Mouse (Mus musculus) liver, embryonic 13.5 days (tissue): ENCODE data around the gene Mxra8. TPM values are rescaled to one million over a fixed set of nuclear protein-coding genes. Genes with fewer than 3 reads are reported as not detected.
A peak's percentile ranks its signal among the peaks of the same experiment; 100 is the strongest.

ENCODE experiments used
- ATAC-seq: fragments of 200-750 bp; cut with Nextera tagmentation; 2 replicates; pipeline ENCODE4 v1.8.0; 2017; ENCODE audit warnings: low read depth, mild to moderate bottlenecking, moderate number of reproducible peaks, moderate library complexity
- DNase-seq: peaks from one replicate; pipeline ENCODE4 v3.0.0; 2022
- H3K27ac ChIP-seq: fragments of 300-500 bp; sonication (generic); 2 replicates; pipeline ENCODE4 v1.5.1; 2015; ENCODE audit warnings: moderate library complexity, mild to moderate bottlenecking, inconsistent platforms
- H3K27me3 ChIP-seq: fragments of 300-500 bp; sonication (generic); 2 replicates; pipeline ENCODE4 v1.6.1; 2015; ENCODE audit warnings: mild to moderate bottlenecking, inconsistent platforms
- H3K36me3 ChIP-seq: fragments of 300-500 bp; sonication (generic); 2 replicates; pipeline ENCODE4 v1.6.1; 2015; ENCODE audit warnings: mild to moderate bottlenecking, inconsistent platforms
- H3K4me1 ChIP-seq: fragments of 300-500 bp; sonication (generic); replicated peaks from 2 replicates; pipeline ENCODE4 v1.6.1; 2015; ENCODE audit warnings: inconsistent platforms
- H3K4me2 ChIP-seq: fragments of 300-500 bp; sonication (generic); 2 replicates; pipeline ENCODE4 v1.6.1; 2015; ENCODE audit warnings: inconsistent platforms, mild to moderate bottlenecking, moderate library complexity
- H3K4me3 ChIP-seq: fragments of 300-500 bp; sonication (generic); replicated peaks from 2 replicates; pipeline ENCODE4 v1.5.1; 2015; ENCODE audit warnings: mild to moderate bottlenecking, inconsistent platforms
- H3K9ac ChIP-seq: fragments of 300-500 bp; sonication (generic); 2 replicates; pipeline ENCODE4 v1.6.1; 2015; ENCODE audit warnings: mild to moderate bottlenecking, inconsistent platforms
- H3K9me3 ChIP-seq: fragments of 300-500 bp; sonication (generic); replicated peaks from 2 replicates; pipeline ENCODE4 v1.6.1; 2016; ENCODE audit warnings: inconsistent platforms
- WGBS: fragments of 180-500 bp; shearing (Covaris S2); methylation state at CpG from one replicate; pipeline ENCODE4 v1.1.7; 2015; ENCODE audit not compliant: insufficient replicate concordance; 5-methylcytosine and 5-hydroxymethylcytosine counted together
- polyA plus RNA-seq: library from polyadenylated mRNA; unstranded; fragments of >200 nt; fragmentation: Nextera tagmentation; extraction: Ambion mirVana; gene quantifications from 2 replicates; pipeline ENCODE4 v1.2.1, GENCODE M21; 2015

Mxra8 gene
- polyA plus RNA-seq, 1 experiment from 2014 or later, result 5.6 TPM

DNA sequence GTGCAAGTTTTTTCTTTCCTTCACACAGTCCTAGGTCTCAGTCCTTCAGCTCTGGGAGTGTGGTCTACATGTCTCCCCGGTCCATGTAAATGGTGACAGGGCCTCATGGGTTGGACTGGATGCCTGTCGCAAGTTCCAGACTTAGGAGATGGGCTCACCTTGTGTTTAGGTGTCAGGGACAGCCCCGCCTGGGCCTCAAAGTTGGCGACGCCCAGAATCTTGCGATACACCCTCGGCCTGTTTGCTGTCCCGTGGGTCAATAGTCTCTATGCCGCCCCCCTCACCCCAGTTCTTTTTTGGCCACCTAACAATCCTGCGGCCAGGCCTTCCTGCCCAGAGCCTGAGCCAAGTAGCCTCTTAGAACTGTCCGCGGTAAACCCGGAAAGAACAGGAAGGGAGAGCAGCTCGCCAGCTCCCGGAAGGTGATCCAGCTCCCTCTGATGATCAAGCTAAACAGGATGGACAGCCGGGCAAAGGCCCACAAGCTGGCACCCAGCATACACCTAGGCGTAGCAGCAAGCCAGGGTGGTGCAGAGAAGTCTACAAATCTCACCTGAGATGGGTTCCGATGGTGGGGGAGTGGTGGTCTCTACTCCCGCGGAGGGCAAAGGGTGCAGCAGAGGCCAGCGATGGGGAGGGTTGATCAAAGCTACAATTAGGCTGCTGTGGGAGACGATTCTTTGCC lies 29.3 kb downstream of the Mxra8 start:
- H3K36me3 ChIP-seq, result peaks cover 49% of the 10 kb centered on the region
- H3K9ac ChIP-seq, result peak overlapping the region; percentile 83
- peak overlapping the region; percentile 97 for H3K4me2 ChIP-seq
- no peaks in the 10 kb centered on the region for H3K9me3 ChIP-seq
- peak; percentile 32 for ATAC-seq
- 6% methylated on average over 22 of the region's 22 CpGs for WGBS
- no peaks in the 10 kb centered on the region for H3K27me3 ChIP-seq
- H3K4me3 ChIP-seq, result peak overlapping the region; percentile 84
- peaks cover 44% of the 10 kb centered on the region for H3K4me1 ChIP-seq
- no peak for DNase-seq
- peak overlapping the region; percentile 47 for H3K27ac ChIP-seq

- peak; percentile 96 for DNase-seq
- Histone ChIP-seq H3K27ac (peak within 1 kb of the TSS; percentile 47), H3K4me3 (peak within 1 kb of the TSS; percentile 84), H3K9me3 (no peaks in the 10 kb centered on the region), H3K4me1 (peaks cover 44% of the 10 kb centered on the region), H3K36me3 (peaks cover 56% of the 10 kb centered on the region), H3K4me2 (peak within 1 kb of the TSS; percentile 97), H3K9ac (peak within 1 kb of the TSS; percentile 89), H3K27me3 (no peaks in the 10 kb centered on the region)
- ATAC-seq, result peak; percentile 96
- WGBS, result under 1% methylated on average over 63 of the region's 63 CpGs
Measured at GRCm38 (mm10) chr4:155869317-155870033, 30.0 kb downstream of the Mxra8 start, which contains the start of the genes Cptp and Ints11. Gene Cptp, minus strand, starts transcription at chr4:155869440. Gene Ints11, plus strand, starts transcription at chr4:155869546.

- Histone ChIP-seq H3K4me3 (peak overlapping the region; percentile 14; the same call in 1 of the 2 replicates), H3K4me1 (peaks cover 44% of the 10 kb centered on the region), H3K36me3 (peaks cover 59% of the 10 kb centered on the region), H3K4me2 (0 out of 2 replicates have a peak overlapping the region, but pooled peaks have one; percentile 97), H3K27me3 (no peaks in the 10 kb centered on the region), H3K9ac (no peak overlapping the region), H3K27ac (no peak overlapping the region), H3K9me3 (no peaks in the 10 kb centered on the region)
- no peak for ATAC-seq
- no peak for DNase-seq
- WGBS, result 74% methylated on average over 7 of the region's 7 CpGs
Measured at GRCm38 (mm10) chr4:155871404-155871803, 31.9 kb downstream of the Mxra8 start.

GRCm38 (mm10) chr4:155883587-155883986 lies 44.1 kb downstream of the Mxra8 start:
- peaks cover 54% of the 10 kb centered on the region for H3K36me3 ChIP-seq
- no peaks in the 10 kb centered on the region for H3K27me3 ChIP-seq
- no peak for DNase-seq
- ATAC-seq, result no peak
- H3K9ac ChIP-seq, result no peak overlapping the region
- 67% methylated on average over 3 of the region's 3 CpGs for WGBS
- no peaks in the 10 kb centered on the region for H3K9me3 ChIP-seq
- no peak overlapping the region for H3K4me3 ChIP-seq
- no peaks in the 10 kb centered on the region for H3K4me1 ChIP-seq
- H3K4me2 ChIP-seq, result no peak overlapping the region
- no peak overlapping the region for H3K27ac ChIP-seq

DNA sequence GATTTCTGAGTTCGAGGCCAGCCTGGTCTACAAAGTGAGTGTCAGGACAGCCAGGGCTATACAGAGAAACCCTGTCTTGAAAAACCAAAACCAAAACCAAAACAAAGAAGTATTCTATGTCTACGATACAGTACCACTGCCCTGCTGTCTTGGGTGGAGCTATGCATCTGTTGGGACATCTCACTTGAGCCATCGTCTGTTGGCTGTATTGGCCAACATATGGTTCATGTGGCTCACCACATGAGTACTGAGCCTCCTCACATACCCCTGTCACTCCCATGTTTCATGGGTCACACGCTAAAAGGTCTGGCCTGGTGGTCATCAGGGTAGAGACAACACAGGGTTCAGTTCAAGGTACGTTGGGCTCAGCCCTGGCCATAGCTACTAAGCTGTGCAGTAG lies 46.9 kb downstream of the Mxra8 start:
- DNase-seq (no peak), ATAC-seq (no peak)
- no peaks in the 10 kb centered on the region for H3K27me3 ChIP-seq
- peaks cover 21% of the 10 kb centered on the region for H3K4me1 ChIP-seq
- H3K4me2 ChIP-seq, result no peak overlapping the region
- H3K9ac ChIP-seq, result no peak overlapping the region
- peaks cover 66% of the 10 kb centered on the region for H3K36me3 ChIP-seq
- no peaks in the 10 kb centered on the region for H3K9me3 ChIP-seq
- no peak overlapping the region for H3K4me3 ChIP-seq
- H3K27ac ChIP-seq, result no peak overlapping the region
- 69% methylated on average over 5 of the region's 5 CpGs for WGBS

GRCm38 (mm10) chr4:155887674-155888073 lies 48.2 kb downstream of the Mxra8 start:
- no peak overlapping the region for H3K27ac ChIP-seq
- H3K4me2 ChIP-seq, result no peak overlapping the region
- DNase-seq (no peak), ATAC-seq (no peak)
- H3K27me3 ChIP-seq, result no peaks in the 10 kb centered on the region
- WGBS, result 88% methylated on average over 10 of the region's 10 CpGs
- H3K4me1 ChIP-seq, result peaks cover 24% of the 10 kb centered on the region
- no peak overlapping the region for H3K9ac ChIP-seq
- H3K4me3 ChIP-seq, result no peak overlapping the region
- peaks cover 65% of the 10 kb centered on the region for H3K36me3 ChIP-seq
- H3K9me3 ChIP-seq, result no peaks in the 10 kb centered on the region

GRCm38 (mm10) chr4:155888181-155888580 lies 48.7 kb downstream of the Mxra8 start:
- Histone ChIP-seq H3K9ac (no peak overlapping the region), H3K4me3 (no peak overlapping the region), H3K4me1 (peaks cover 30% of the 10 kb centered on the region), H3K4me2 (no peak overlapping the region), H3K9me3 (no peaks in the 10 kb centered on the region), H3K27me3 (no peaks in the 10 kb centered on the region), H3K36me3 (peaks cover 61% of the 10 kb centered on the region), H3K27ac (no peak overlapping the region)
- 87% methylated on average over 9 of the region's 9 CpGs for WGBS
- DNase-seq, result no peak
- no peak for ATAC-seq

DNA sequence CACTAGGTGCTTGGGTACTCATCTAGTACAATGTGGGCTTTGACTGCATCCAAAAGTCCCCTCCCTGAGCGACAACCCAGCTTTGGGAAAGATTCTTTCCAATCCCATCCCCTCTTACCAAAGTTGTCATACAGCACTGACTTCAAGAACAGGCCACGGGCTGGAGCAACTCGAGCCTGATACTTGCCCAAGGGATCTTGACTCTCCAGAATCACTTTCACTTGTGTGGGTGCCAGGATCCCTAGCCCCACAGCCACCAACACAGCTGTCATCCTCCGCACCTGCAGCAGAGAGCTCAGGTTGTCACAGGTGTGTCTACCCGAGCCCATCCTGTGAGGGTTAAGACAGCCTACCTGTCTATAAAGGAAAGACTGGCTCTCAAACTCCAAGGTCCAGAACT lies 49.8 kb downstream of the Mxra8 start:
- WGBS, result 76% methylated on average over 5 of the region's 5 CpGs

DNA sequence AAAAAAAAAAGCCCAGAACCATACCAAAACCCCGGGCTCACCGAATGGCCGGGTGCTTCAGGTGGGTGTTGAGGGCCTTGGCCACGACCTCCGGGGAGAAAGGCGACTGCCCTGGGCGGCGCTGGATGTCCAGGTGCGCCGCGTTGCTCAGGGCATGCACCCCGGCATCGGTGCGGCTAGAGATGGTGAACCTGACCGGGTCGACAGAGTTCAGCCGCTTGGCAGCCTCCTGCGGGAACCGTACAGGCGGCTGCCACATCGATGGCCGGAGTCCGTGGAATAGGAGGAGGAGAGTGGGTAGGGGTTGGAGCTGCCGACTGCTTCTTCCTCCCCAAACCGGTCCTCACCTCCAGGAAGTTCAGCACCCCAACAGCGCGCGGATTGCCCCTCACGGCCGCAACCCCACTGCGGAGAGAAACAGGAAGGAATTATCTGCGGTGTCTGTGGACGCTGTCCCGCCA lies 51.6 kb downstream of the Mxra8 start:
- peak overlapping the region; percentile 95 for H3K4me3 ChIP-seq
- H3K27ac ChIP-seq, result peak overlapping the region; percentile 50; the same call in 1 of the 2 replicates
- DNase-seq (no peak), ATAC-seq (no peak)
- no peaks in the 10 kb centered on the region for H3K27me3 ChIP-seq
- peak overlapping the region; percentile 95 for H3K9ac ChIP-seq
- H3K36me3 ChIP-seq, result peaks cover 48% of the 10 kb centered on the region
- peak overlapping the region; percentile 100 for H3K4me2 ChIP-seq
- H3K9me3 ChIP-seq, result no peaks in the 10 kb centered on the region
- peaks cover 58% of the 10 kb centered on the region for H3K4me1 ChIP-seq
- WGBS, result under 1% methylated on average over 34 of the region's 34 CpGs

More for the DNA sequence above, 49.8 kb downstream of the Mxra8 start:
- no peak for DNase-seq
- Histone ChIP-seq H3K27me3 (no peaks in the 10 kb centered on the region), H3K36me3 (peaks cover 57% of the 10 kb centered on the region), H3K4me1 (peaks cover 41% of the 10 kb centered on the region), H3K27ac (no peak overlapping the region), H3K9ac (no peak overlapping the region), H3K4me3 (no peak overlapping the region), H3K9me3 (no peaks in the 10 kb centered on the region), H3K4me2 (no peak overlapping the region)
- ATAC-seq, result no peak

DNA sequence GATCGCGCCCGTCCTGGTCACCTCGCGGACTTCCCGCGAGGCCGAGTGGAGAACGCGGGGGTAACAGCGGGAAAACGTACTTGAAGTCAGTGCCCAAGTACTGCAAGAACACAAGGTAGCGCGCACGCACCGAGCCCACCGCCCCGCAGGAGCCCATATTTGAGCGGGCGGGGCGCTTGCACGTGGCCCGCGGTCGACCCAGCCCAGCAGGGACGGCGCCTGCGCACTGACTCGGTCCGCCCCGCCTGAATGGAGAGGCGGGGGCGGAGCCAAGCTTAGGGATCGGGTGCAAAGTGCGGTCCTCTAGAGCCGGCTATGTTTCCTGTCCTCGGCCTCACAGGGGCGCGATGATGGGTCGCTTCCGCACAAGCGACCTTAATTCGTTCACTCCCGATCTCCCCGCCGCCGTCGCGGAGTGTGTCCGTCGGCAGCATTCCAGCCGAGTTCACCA lies 52.1 kb downstream of the Mxra8 start, which contains the start of the genes Pusl1 and Acap3:
Gene Pusl1 (minus strand): TSS at position 231 of the 451 bp plus-strand sequence.
Gene Acap3 (plus strand): TSS at position 272 of the 451 bp plus-strand sequence.
- H3K4me3 ChIP-seq, result peak within 1 kb of the TSS; percentile 95
- peak; percentile 94 for DNase-seq
- H3K9ac ChIP-seq, result peak within 1 kb of the TSS; percentile 95
- peaks cover 48% of the 10 kb centered on the region for H3K36me3 ChIP-seq
- peak within 1 kb of the TSS; percentile 100 for H3K4me2 ChIP-seq
- WGBS, result under 1% methylated on average over 52 of the region's 52 CpGs
- H3K9me3 ChIP-seq, result no peaks in the 10 kb centered on the region
- ATAC-seq, result peak; percentile 79
- H3K4me1 ChIP-seq, result peaks cover 58% of the 10 kb centered on the region
- H3K27ac ChIP-seq, result peak within 1 kb of the TSS; percentile 97
- no peaks in the 10 kb centered on the region for H3K27me3 ChIP-seq

DNA sequence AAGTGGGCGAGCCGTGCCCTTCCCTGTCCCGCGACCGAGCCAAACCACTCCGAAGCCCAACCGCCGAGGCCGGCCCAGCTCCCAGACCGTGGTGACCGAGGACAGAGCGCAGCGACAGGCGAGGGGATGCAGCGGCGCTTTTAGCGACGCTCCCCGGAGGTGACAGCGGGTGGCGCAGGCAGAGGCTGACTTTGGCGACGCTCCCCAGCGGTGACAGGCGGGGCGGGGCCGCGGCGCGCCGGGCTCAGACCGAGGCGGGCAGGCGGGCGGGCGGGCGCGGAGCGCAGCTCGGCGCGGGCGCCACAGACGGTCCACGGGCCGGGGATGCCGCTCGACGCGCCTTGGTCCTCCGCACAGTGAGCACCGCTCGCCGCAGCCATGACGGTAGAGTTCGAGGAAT lies 52.5 kb downstream of the Mxra8 start:
- Histone ChIP-seq H3K4me2 (peak overlapping the region; percentile 100), H3K27ac (peak overlapping the region; percentile 97), H3K4me1 (peaks cover 58% of the 10 kb centered on the region), H3K27me3 (no peaks in the 10 kb centered on the region), H3K9ac (peak overlapping the region; percentile 95), H3K9me3 (no peaks in the 10 kb centered on the region), H3K36me3 (peaks cover 48% of the 10 kb centered on the region), H3K4me3 (peak overlapping the region; percentile 95)
- ATAC-seq, result peak; percentile 88
- peak; percentile 76 for DNase-seq
- under 1% methylated on average over 49 of the region's 56 CpGs for WGBS
